Mouse (Mus musculus) testis, adult 2 months (tissue): ENCODE results near the gene Clstn2.

Source experiments
- CTCF ChIP-seq: fragments of 200-500 bp; IDR thresholded peaks from 2 replicates; pipeline ENCODE4 v1.5.1; 2012; ENCODE audit warnings: low read depth, mild to moderate bottlenecking, inconsistent platforms, low read length, moderate library complexity; ENCODE audit not compliant: control insufficient read depth, insufficient read depth, insufficient replicate concordance
- POLR2A ChIP-seq: fragments of 200-500 bp; IDR thresholded peaks from 2 replicates; pipeline ENCODE4 v1.6.1; 2012; ENCODE audit warnings: low read depth, mild to moderate bottlenecking, inconsistent platforms, low read length, moderate library complexity; ENCODE audit not compliant: control insufficient read depth

- TF ChIP-seq CTCF (no peak), POLR2A (no peak)
These were observed 286.4 kb downstream of the Clstn2 start for GRCm38 (mm10) chr9:97746574-97746973.
